19 mouse cellular contexts compared by ENCODE assay signal in the genomic region with DNA sequence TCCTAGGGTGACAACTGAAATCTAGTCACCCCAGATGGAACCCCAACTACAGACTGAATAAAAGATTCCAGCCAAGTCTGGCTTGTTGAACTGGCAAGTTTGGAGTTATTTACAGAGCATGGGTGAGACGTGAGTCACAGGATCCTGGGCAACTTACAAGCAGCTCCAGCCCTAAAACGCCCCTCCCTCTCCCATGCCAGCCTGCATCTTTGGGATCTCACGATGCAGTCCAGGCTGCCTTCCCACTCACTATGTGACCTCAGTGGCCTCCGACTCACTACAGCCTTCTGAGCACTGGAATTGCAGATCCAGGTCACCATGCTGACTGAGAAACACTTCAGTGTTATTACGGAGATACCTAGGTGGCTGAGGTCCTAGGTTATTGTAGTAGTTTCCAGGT.
DNase-seq lines count a peak whose midpoint lies in the region; ATAC-seq and TF ChIP-seq lines count a peak whose summit lies in the region.
"Had no signal": no experiment of that assay in that cellular context is flagged by ENCODE, and none has a peak within 500 bp of the region (broad histone marks: within the 10 kb centered on the region; RNA-seq: fewer than 3 reads in every experiment).

No protein-coding gene starts in this region.

- no peak for TF ChIP-seq CTCF in stomach, postnatal 0 days (IDR thresholded peaks at IDR 0.05; ENCODE audit: low read depth)

- no peaks in the 10 kb centered on the region for H3K27me3 ChIP-seq in heart, embryonic 14.5 days (ENCODE audit: control insufficient read depth, insufficient read depth, low read length)
- H3K27me3 ChIP-seq in stomach, postnatal 0 days (ENCODE audit: control insufficient read depth, insufficient read depth, low read length) = no peaks in the 10 kb centered on the region
- H3K27me3 ChIP-seq: embryonic facial prominence, embryonic 15.5 days; forebrain, embryonic 15.5 days; heart, embryonic 12.5 days; hindbrain, embryonic 15.5 days had no signal

- H3K4me1 ChIP-seq in heart, embryonic 14.5 days (ENCODE audit: control insufficient read depth in 2 of 2, insufficient read depth in 2 of 2, low read length in 2 of 2) = peaks cover 15 to 21% of the 10 kb centered on the region in 2 experiments
- H3K4me1 ChIP-seq in stomach, postnatal 0 days (replicated peaks; ENCODE audit: control insufficient read depth, insufficient read depth) = peaks cover 4% of the 10 kb centered on the region
- H3K4me1 ChIP-seq: hindbrain, embryonic 15.5 days had no signal

- H3K4me3 ChIP-seq in heart, embryonic 14.5 days (ENCODE audit: control insufficient read depth in 1 of 2, insufficient read depth in 1 of 2, low read depth in 1 of 2, low read length in 2 of 2) = no peak overlapping the region
- no peak overlapping the region for H3K4me3 ChIP-seq in stomach, postnatal 0 days (ENCODE audit: low read depth, low read length)
- H3K4me3 ChIP-seq: embryonic facial prominence, embryonic 15.5 days; erythroblast, embryonic 14.5 days; forebrain, embryonic 15.5 days; heart, embryonic 12.5 days; hindbrain, embryonic 15.5 days had no signal

- ATAC-seq in frontal cortex, adult (ENCODE audit: low TSS enrichment) = peak; percentile 36; the same call in 1 of the 2 replicates
- no peak for ATAC-seq in heart, embryonic 14.5 days (ENCODE audit: insufficient number of reproducible peaks, insufficient read depth, low FRiP score, low read depth)
- 0 out of 2 replicates have a peak, but pooled peaks have one; percentile 45 for ATAC-seq in stomach, postnatal 0 days (ENCODE audit: low FRiP score, low TSS enrichment)
- no peak for ATAC-seq in inflammation-experienced regulatory T-cells, adult 6 months
- ATAC-seq: activated CD4-positive, CD25-positive, alpha-beta regulatory T cell, adult 4 months; forebrain, embryonic 15.5 days; intestine, postnatal 0 days; Patski had no signal

- peak overlapping the region in 1 of 2 experiments; percentile 15; a peak in 1 of 4 replicates for H3K27ac ChIP-seq in heart, embryonic 14.5 days (replicated peaks in 1 of 2; ENCODE audit: control insufficient read depth in 1 of 2, insufficient read depth in 1 of 2, low read depth in 2 of 2, low read length in 2 of 2)
- H3K27ac ChIP-seq in stomach, postnatal 0 days (replicated peaks) = no peak overlapping the region
- H3K27ac ChIP-seq: embryonic facial prominence, embryonic 15.5 days; forebrain, embryonic 15.5 days; hindbrain, embryonic 15.5 days had no signal

- H3K9me3 ChIP-seq in heart, embryonic 14.5 days (ENCODE audit: control insufficient read depth, low read length) = no peaks in the 10 kb centered on the region
- no peaks in the 10 kb centered on the region for H3K9me3 ChIP-seq in stomach, postnatal 0 days (ENCODE audit: control insufficient read depth, low read length)
- H3K9me3 ChIP-seq: embryonic facial prominence, embryonic 15.5 days; forebrain, embryonic 15.5 days; heart, embryonic 12.5 days; hindbrain, embryonic 15.5 days had no signal

- H3K4me2 ChIP-seq in heart, embryonic 14.5 days (ENCODE audit: low read length) = 0 out of 2 replicates have a peak overlapping the region, but pooled peaks have one; percentile 13
- H3K4me2 ChIP-seq in stomach, postnatal 0 days (replicated peaks; ENCODE audit: low read depth) = no peak overlapping the region
- H3K4me2 ChIP-seq: embryonic facial prominence, embryonic 15.5 days; forebrain, embryonic 15.5 days; heart, embryonic 12.5 days; hindbrain, embryonic 15.5 days had no signal

- no peak overlapping the region for H3K9ac ChIP-seq in heart, embryonic 14.5 days (ENCODE audit: low read length)
- H3K9ac ChIP-seq in stomach, postnatal 0 days (ENCODE audit: low read length) = no peak overlapping the region
- H3K9ac ChIP-seq: embryonic facial prominence, embryonic 15.5 days; forebrain, embryonic 15.5 days; heart, embryonic 12.5 days; hindbrain, embryonic 15.5 days had no signal

- WGBS in heart, embryonic 14.5 days = 43% methylated on average over 5 of the region's 5 CpGs
- 53% methylated on average over 5 of the region's 5 CpGs for WGBS in stomach, postnatal 0 days

- no peaks in the 10 kb centered on the region for H3K36me3 ChIP-seq in heart, embryonic 14.5 days (ENCODE audit: control insufficient read depth, insufficient read depth, low read length)
- H3K36me3 ChIP-seq in stomach, postnatal 0 days (ENCODE audit: control insufficient read depth, insufficient read depth, low read length) = no peaks in the 10 kb centered on the region
- H3K36me3 ChIP-seq: embryonic facial prominence, embryonic 15.5 days; forebrain, embryonic 15.5 days; heart, embryonic 12.5 days; hindbrain, embryonic 15.5 days had no signal

- no peak for DNase-seq in frontal cortex, postnatal 10 days (ENCODE audit: low spot score in 2 of 2)
- DNase-seq in heart, adult 8-10 months (ENCODE audit: low spot score) = no peak
- peak; percentile 48 for DNase-seq in Muller cell, postnatal 12 days (ENCODE audit: inconsistent ontology term)
- peak; percentile 20 for DNase-seq in stomach, postnatal 0 days (ENCODE audit: low spot score)
- DNase-seq: cerebellum, adult 11 months; cerebellum, adult 8-10 months; cerebellum, postnatal 14 days; embryo, embryonic 11 days had no signal

- TF ChIP-seq EP300 in stomach, postnatal 0 days (optimal IDR thresholded peaks at IDR 0.05) = no peak

Comparison
In these comparisons a context has a peak if more than half of its experiments do, and no peak if none do; other contexts are left out.
1. ATAC-seq: peak in frontal cortex, adult (single experiment) and stomach, postnatal 0 days (single experiment); none in heart, embryonic 14.5 days (single experiment) and inflammation-experienced regulatory T-cells, adult 6 months (single experiment).
2. DNase-seq: peak in Muller cell, postnatal 12 days (single experiment) and stomach, postnatal 0 days (single experiment); none in frontal cortex, postnatal 10 days (0 of 2) and heart, adult 8-10 months (single experiment).